Mouse (Mus musculus): ENCODE measurements around the gene Gemin4.

Gene Gemin4

DNA sequence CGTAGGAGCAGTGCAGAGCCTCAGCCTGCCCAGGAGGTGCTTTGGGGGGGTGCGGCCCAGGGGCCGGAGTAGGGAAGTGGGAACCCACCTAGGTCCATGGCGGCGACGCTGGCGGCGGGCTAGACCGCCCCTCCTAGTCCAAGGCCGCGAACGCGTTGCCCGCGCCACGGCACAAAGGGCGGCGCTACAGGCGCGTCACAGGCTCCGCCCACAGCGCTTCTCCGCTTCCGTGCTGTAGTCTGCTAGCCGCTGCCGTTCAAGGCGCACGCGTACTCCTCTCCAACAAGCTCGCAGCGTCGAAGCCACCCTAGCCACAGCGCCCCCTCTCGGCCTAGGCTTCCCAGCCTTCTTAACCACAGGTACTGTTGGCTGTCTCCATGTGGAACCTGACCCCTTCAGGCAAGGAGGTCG is at the start of gene Gemin4, which contains the start of gene Dbil5:
TSS of gene Gemin4 (minus strand) at position 275 of the 411 bp plus-strand sequence.
TSS of gene Dbil5 (plus strand) at position 219 of the 411 bp plus-strand sequence.
- DNase-seq = peak; percentile 99

DNA sequence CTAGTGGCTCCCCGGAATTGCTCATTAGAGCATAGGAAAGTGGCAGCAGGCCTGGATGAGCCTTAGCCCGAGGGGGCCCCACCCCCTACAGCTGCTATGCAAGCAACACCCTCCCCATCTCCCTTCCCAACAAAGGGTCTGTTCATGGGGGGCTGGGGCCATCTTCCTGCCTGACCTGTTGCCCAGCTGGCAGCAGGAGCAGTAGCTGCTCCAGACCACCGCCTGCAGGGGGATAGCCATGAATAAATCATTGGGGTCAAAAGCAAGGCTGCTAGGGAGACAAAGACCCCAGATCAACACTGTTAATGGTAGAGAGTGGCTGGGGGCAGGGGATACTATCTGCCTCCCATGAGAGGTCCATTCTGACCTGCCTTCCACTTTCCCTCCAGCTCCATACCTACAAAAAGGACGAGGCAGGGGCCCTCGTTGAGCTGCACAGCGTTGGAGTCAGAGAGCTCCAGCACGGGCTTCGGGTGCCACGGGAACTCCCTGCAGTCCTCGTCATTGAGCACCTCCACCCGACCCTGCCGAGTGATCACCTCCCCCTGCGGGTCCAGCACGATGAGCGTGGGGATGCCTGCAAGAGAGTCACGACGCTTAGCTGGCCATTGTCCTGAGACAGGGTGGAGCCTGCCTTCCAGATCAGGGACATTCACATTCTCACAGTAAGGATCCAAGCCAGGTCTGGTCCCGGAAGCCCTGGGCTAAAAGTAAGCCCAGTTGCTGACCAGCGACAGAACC is 45.3 kb upstream of the Gemin4 start:
- no peak for DNase-seq

DNA sequence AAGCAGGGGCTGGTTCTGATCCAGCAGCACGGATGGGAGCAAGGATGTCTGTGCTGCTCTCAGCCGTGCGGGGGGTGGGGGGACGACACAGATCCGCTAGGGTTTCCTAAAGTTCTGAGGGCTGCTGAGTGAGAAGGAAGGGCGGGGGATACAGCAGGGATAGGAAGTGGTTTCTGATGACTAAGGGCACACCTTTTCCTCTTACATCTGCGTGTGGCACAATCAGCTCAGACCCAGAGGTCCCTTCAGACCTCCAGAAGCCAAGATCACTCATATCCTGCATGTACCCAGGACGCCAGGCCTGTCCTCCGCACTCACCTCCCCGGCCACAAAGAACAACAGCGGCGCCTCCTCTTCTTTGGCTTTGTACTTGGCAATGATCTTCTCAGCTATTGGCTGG is 43.8 kb upstream of the Gemin4 start:
- peak; percentile 24 for DNase-seq

DNA sequence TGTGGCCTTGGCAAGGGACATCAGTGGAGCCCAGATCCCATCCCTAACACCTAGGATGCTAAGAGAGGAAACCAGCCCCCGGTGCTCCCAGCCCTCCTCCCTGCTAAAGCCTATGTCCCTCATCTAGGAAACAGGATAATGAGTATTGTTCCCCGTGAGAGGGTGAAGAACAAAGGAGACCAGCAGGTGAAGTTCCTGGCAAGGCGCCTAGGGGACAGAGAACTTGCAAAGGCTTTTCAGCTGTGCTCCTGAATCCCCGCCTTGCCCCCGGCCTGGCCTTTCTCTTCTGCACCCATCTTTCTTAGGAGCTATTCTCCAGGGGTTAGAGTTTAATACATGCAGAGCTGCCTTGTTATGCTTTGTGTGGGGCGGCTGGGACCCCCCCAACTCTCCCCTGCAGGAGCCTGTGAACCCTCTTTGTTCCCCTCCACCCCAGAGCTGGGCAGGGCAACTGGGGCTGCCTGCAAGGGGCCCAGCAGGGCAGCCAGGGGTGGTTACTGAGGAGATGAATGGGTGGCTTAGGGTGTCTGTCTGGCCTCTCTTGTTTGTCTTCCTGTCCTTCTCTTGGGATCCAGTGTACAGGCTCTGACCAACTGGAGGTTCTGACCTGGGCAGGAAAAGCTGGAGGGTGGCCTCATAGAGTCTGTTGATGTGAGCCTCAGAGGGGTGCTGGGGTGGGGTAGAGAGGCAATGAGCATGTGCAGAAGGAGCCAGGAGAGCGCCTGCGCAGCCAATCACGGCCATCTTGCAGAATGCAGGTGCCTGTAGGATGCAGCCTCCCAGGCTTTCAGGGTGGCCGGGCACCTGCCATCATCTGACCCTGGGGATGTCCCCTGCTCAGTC is 43.0 kb upstream of the Gemin4 start:
- no peak for DNase-seq

DNA sequence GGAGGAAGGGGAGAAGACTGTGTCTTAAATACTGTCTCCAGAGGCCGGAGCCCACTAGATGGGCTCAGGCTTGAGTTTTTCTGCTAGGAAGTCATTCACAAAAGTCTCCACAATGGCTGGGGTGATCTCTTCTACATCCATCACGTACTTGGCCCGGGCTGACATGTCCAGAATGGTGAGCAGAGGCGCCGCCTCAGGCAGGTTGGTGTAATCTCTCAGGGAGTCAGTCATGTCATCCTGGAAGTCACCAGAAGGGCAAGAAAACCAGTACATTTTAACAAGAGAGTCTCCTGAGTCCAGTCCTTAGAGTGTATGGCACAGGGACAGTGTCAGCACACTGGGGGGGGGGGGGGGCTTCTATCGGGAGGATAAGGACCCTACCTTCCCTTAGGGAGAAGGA is 41.0 kb upstream of the Gemin4 start:
- DNase-seq = no peak

DNA sequence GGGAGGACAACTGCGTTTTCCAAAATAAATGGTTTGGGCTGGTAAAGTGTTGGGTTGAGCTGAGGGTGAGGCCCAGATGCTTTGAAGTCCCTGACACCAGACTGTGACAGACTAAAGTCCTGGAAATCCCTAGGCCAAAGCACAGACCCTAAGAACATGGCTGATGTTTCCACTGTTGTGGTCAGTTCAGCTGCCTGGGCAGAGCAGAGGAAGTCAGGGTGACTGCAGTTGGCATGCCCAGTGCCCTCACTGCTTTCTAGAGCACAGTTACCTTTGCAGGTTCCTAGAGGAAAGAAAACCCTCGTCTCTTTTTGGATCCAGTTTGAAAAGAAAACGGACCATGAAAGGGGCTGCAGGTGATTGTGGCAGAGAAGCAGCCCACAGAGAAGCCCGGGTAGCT is 39.9 kb upstream of the Gemin4 start:
- DNase-seq = no peak

DNA sequence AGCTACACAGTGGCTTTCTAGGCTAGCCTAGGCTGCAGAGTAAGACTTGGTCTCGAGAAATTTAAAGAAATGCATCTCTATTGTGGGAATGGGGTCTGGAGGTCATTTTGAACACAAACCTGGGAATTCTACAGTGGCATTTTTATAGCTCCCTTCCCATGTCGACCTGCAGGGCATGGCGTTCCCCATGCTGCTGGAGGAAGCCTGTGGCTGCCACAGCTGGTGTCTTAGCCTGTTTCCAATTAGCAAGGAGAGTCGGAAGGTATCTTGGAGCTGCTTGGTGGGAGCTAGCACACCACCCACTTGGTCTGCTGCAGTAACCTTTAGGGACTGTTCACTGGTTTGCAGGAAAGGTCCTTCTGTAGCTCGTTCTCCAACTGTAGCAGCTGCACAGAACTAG is 38.7 kb upstream of the Gemin4 start:
- DNase-seq = no peak

DNA sequence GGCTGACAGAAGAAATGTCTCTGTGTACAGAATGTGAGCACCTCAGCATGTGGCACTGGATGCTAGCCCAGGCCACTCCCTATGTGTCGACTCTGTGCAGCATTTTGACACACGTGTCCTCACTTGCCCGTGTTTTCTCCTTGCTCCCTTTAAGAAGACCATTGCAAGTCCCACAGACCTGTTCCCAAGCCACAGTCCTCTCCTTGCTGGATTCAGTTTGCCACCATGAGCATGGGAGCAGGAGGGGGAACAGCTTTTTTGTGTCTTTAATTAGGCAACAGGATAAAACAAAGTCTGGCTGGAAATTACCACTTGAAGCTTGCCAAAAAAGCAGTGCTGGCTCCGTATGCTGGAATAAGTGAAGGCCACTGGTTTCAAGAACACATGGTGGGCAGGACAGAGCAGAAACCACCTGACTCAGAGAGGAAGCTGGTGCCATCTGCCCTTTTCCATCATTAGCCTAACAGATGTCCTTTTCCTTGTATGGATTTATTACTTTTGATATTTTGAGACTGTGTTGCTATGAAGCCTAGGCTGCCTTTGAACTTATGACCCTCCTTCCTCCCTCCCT is 38.1 kb upstream of the Gemin4 start:
- DNase-seq = peak; percentile 13

DNA sequence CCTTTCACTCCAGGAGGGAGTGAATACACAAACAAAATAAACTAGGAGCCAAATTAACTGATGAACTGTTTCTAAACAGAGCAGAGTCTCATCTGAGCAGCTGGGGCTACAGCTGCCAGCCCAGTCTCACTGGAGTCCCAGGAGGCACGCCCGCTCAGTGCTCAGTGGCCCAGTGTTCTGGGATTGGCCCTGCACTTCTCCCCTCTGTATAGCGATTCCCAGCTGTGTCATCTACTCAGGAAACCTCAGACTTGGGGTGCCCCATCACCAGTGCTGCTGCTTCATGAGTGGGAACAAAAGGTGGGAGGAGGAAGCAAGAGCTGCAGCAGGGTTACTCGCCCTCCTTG is 36.4 kb upstream of the Gemin4 start:
- DNase-seq = no peak

DNA sequence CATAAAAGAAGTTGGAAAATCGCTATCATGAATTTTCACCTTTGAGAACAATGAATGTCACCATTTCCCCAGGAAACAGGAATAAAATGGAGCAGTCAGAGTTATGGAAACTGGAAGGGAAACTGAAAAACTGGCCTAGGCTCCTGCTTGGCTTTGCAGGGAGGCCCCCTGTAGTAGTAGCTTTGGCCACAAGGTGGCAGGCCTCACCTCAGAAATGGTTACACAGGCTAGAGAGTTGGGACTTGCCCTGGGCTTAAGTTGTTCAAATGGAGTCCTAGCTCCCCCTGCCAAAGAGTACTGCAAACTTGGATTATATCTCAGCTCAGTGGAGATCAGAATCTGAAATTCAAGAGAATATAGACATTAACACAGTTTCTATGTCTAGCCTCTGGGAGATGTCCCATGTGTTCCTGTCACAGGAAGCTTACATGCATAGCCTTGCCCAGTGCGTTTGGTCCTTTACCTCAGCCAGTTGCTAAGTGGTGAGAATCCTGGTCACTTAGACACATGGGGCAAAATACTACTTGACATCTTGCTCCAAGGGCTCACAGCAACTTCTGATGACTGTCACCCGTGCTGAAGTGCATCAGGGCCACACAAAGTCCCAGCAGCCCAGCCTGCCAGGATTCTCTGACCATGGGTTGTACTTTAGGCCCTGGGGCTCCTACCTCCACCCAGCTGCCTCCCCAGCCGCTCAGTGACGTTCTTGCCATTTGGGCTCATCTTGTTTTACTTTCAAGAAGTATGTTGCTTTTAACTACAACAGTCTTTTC is 35.9 kb upstream of the Gemin4 start:
- peak; percentile 94 for DNase-seq

DNA sequence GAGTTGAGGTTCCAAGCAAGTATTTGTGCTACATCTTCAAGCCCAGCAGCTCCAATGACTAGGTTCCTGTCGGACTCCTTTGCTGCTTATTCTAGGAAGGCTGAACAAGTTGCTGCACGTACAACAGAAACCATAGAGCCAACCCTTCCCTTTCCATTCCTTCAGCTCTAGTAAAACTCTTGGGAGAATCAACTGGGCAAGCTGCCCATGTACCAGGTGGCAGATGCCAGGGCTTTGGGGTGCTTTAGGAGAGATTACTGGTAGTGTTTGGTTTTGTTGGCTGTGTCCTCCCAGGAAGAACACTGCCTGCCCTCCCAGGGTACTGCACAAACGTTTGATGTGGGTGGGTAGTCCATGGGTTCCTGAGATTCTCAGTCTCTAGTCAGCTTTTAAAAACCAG is 34.6 kb upstream of the Gemin4 start:
- DNase-seq = no peak

DNA sequence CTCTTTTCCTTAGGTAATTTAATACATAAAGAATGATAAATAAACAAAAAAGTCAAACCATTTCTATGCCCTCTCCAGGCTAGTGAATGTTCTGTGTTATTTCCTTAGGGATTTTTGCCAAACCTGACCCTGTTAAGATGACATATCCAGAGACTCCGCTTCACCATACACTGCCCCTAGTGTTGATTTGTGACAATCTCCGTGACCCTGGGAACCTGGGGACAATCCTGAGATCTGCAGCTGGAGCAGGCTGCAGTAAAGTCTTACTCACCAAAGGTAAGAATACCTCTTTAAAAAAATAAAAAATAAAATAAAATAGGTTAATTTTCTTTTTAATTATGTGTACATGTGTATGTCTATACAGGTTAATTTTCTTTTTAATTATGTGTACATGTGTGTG is 29.8 kb upstream of the Gemin4 start:
- DNase-seq = no peak

DNA sequence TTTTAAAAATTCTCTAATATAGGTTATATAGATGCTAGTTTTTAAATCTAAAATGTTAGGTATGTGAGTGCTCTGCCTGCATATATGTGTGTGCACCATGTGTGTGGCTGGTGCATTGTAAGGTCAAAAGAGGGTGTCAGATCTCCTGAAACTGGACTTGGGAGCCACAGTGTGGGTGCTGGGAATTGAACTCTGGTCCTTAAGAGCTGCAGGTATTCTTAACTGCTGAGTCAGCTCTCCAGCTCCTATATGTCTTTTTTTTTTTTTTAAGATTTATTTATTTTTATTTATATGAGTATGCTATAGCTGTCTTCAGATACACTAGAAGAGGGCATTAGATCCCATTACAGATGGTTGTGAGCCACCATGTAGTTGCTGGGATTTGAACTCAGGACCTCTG is 29.0 kb upstream of the Gemin4 start:
- no peak for DNase-seq

DNA sequence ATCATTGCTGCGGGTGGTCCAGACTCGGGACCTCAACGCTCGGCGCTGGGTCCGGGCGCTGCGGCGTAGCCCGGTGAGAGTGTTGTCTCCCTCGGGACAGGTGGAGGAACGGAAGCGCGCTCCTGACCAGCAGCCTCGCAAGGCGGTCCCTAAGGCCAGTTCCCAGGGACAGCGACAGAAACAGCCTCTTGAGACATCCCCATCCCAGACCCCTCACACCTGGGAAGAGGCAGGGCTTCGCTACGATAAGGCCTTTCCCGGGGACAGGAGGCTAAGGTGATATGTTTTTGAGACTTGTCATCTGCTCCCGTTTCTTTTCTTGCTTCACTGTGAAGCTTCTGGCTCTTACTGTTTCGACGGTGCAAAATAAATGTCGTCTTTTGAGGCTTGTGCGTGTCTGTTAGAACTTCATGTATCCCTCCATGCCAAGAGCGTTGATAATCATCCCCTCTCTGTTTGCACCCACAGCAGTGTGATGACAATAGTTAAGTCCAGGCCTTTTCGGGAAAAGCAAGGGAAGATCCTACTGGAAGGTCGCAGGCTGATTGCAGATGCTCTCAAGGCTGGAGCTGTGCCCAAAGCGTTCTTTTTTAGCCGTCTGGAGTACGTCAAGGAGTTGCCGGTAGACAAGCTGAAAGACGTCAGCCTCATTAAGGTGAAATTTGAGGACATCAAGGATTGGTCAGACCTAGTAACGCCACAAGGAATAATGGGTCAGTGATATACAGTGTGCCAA is 26.5 kb upstream of the Gemin4 start:
- no peak for DNase-seq

DNA sequence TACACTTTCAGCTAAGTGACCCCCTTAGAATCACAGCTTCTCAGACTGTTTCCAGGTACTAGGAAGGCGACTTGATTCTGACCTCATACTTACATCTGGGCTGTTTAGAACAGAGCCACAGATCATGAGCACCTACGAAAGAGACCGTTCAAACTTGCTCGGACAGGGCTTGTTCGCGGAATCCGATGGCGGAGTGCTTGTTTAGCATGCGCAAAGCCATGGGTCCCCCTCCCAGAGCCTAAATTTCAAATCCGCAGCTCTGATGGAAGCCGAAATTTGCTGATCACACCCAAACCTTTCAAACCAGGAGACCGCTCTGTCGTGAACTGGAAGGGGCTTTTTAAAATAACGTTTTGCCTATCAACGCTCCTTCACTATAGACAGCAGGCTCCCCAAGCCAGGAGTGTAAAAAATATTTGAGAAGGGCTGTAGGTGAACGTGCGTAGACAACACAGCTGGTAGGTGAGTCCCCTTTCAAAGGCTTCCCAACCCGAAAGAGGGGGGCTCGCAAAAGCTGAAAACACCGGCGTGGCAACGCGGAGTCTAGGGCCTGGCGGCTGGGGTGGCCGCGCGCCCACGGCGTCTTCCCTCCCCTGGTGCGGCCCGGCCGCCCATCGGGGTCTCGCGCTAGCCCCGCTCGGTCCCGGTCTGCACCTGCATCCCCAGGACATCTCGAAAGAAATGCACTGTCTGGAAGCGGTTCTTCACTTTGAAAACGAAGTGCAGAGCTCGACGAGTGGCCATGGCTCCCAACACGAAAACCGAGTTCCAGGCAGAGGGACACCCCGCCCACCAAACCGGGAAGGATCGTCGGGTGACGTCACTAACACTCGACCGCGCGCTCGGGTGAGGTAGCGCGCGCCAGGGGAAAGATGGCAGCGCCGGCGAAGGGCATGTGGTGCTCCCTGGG is 25.7 kb upstream of the Gemin4 start, which contains the start of the genes Mrm3 and Glod4:
TSS of gene Mrm3 (plus strand) at position 815 of the 910 bp plus-strand sequence.
TSS of gene Glod4 (minus strand) at position 825 of the 910 bp plus-strand sequence.
- peak; percentile 96 for DNase-seq

DNA sequence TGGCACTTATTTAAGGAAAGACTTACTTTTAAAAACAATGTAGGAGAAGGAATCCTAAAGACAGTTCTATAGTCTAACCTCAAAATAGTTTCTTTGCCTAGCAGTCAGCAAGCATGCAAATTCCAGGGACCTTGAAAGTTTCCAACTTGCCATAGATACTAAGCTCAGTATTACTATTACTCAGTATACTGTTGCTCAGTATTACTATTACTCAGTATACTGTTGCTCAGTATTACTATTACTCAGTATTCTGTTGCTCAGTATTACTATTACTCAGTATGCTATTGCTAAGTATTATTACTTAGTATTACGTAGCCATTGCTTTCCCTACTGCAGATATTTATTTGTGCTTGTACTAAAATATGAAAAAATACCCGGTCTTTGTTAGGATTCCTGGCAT is 22.3 kb upstream of the Gemin4 start:
- no peak for DNase-seq

DNA sequence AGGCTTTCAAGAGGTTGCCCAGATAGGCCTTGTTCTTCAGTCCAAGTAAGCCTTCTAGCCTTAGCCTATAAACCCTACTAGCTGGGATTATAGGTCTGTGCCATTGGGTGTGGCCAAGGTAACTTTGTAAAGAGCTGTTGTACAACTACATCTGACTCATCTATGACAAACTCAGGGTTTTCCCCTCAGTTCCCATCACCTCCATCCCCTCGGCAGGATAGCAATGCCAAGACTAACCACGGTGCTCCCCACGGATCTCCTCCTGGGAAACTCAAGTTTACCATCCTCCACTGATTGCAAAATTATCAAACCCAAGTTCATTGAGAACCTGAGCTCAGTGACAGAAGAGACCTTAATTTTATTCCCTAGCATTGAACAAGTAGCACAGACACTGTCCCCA is 18.7 kb upstream of the Gemin4 start:
- DNase-seq = no peak

DNA sequence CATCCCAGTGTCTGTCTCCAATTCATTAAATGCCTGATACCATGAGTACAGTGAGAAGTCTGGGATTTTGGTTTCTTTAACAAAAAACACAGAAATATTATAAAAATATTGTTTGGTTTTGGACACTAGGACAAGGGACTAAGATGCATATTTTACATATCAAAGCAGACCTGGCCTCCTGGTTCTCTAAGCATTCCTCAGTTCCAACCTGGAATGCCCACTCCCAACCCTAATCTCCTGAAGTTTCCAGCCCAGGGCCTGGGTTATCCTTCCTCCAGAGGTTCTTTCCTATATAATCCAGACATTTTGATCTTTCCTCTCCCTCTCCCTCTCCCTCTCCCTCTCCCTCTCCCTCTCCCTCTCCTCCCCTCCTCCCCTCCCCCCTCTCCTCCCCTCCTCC is 7.6 kb upstream of the Gemin4 start:
- DNase-seq = no peak

DNA sequence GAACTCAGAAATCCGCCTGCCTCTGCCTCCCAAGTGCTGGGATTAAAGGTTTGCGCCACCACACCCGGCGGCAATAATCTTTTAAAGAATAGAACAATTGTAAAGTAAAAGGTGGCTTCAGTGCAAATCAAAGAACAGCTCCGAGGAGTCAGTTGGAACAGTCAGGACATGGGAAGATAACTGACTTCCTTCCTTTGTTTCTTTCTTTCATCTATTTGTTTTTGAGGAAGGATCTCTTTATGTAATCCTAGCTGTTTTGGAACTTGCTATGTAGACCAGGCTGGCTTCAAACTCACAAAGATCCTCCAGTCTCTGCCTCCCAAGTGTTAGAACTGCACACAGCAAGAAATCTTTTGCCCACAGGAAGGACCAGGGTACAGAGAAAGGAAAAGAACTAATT is 7.2 kb upstream of the Gemin4 start:
- DNase-seq = no peak

DNA sequence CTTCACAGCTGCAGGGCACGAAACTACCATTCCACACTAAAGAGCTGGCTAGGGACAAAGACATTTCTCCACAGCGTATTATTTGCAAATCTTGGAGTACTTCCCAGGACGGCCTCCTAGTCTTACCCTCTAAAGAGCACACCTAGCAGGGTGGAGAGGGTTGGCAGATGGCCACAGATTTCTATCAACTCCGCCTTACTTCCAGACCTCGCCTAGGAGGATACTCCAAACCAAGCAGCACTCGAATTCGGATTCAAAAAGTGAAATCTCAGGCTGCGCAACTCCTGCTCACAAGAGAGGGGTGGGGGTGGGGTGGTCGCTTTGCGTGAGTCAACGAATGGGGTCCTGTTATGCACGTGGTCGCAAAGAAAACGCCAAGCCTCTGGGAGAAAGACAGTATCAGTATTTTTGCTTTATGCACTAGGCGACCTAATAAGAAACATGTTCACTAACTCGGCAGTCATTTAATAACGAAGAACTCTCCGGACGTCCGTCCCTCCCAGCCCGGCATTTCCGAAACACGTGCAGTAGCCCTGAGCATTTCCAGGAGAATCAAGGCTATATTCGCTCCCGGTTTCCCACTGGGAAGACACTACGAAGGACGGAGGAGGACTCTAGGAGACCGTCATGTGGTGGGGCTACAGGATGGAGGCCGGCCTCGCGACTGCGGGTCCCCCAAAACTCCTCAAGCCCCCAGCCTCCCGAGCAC is 629 bp downstream of the Gemin4 start:
- peak; percentile 92 for DNase-seq
